Mouse (Mus musculus): ENCODE measurements at regions not wholly inside any gene's neighbourhood (a gene's known extent, or its start where the extent isn't known, plus 50 kb on each side); places are given as distances from the start of the nearest gene placed in this dataset.
A peak's percentile ranks its signal among the peaks of the same experiment; 100 is the strongest.
"Not testable (repeated sequence)": the region's sequence is repeated elsewhere in the genome, so short reads cannot be mapped to it uniquely, and the experiment has no call there.

DNA sequence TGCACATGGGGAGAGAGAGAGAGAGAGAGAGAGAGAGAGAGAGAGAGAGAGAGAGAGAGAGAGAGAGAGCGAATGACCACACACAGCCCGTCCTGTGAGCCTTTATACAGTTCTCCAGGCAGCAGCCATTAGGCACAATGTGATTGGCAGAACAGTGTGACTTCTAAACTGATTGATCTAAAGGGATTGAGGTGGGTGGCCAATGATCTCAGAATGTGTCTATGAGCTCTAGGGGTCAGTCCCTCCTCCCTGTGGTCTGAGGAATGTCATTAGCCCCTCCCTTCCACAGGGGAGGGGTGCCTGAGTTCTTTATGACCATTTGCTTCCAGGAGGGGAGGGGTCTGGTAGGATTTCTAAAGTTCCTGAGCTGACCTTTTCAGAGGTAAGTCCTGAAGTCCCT is 62.1 kb downstream of the Duxbl3 start:
- H3K4me1 ChIP-seq, H3K27me3 ChIP-seq: not testable (repeated sequence)

DNA sequence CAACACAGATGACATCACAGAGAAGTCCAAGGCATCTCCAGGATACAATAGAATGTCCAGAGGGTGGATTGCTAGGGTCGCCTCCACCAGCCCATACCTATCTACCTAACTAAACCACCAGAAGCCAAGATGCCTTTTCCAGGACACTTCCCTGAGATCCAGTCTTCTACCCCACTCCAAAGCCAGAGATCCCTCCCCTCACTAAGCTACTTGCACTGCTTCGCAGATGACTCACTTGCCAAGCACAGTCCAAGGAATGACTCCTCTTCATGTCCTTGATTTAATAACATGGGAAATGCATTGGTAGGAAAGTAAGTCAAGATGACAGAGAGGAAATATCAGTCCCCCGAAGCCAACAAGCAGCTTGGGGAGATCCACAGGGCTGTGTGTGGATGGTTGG is 63.0 kb downstream of the Duxbl3 start:
- no peak overlapping the region for H3K4me3 ChIP-seq
- ATAC-seq (ENCODE audit: borderline replicate concordance, extremely low read depth, low FRiP score, low TSS enrichment): no peak
- H3K36me3 ChIP-seq: no peaks in the 10 kb centered on the region
- no peak overlapping the region for H3K27ac ChIP-seq
- no peak overlapping the region for H3K9ac ChIP-seq
- H3K9me3 ChIP-seq: no peaks in the 10 kb centered on the region
- no peak overlapping the region for H3K4me2 ChIP-seq
- no peaks in the 10 kb centered on the region for H3K4me1 ChIP-seq
- H3K27me3 ChIP-seq: no peaks in the 10 kb centered on the region
- WGBS: 83% methylated on average over 3 of the region's 3 CpGs

More for the DNA sequence above, 62.1 kb downstream of the Duxbl3 start:
- not testable (repeated sequence) for H3K27ac ChIP-seq; ATAC-seq (ENCODE audit: borderline replicate concordance, extremely low read depth, low FRiP score, low TSS enrichment); H3K4me2 ChIP-seq; H3K4me3 ChIP-seq; H3K36me3 ChIP-seq; H3K9ac ChIP-seq; H3K9me3 ChIP-seq
- 44% methylated on average over 2 of the region's 2 CpGs for WGBS

DNA sequence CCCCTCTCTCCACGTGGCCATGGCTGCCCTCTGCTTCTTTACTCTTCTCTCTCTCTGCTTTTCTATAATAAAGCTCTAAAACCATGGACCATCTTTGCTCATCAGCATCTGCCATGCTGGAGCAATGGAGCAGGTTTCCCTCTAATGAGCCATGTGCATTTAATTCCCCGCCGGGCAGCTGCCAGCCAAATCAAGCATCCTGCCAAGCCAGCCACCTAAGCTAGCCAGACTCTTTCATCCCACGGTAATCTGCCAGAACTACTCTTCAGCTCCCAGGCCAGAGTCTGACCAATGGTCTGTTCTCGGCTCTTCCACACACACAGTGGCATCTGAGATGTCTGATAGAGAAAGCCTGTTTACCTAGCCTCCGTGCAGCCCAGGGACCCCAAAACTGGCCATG is 70.8 kb downstream of the Duxbl3 start:
- no peak for ATAC-seq (ENCODE audit: borderline replicate concordance, extremely low read depth, low FRiP score, low TSS enrichment)
- no peak overlapping the region for H3K4me2 ChIP-seq
- no peaks in the 10 kb centered on the region for H3K9me3 ChIP-seq
- no peaks in the 10 kb centered on the region for H3K36me3 ChIP-seq
- H3K9ac ChIP-seq: no peak overlapping the region
- H3K4me3 ChIP-seq: no peak overlapping the region
- 76% methylated on average over 6 of the region's 6 CpGs for WGBS
- no peak overlapping the region for H3K27ac ChIP-seq
- no peaks in the 10 kb centered on the region for H3K4me1 ChIP-seq
- no peaks in the 10 kb centered on the region for H3K27me3 ChIP-seq

GRCm38 (mm10) chr14:26341111-26341510 is 83.3 kb downstream of the Duxbl3 start:
- H3K9me3 ChIP-seq: no peaks in the 10 kb centered on the region
- no peak overlapping the region for H3K4me2 ChIP-seq
- H3K4me1 ChIP-seq: no peaks in the 10 kb centered on the region
- no peak for ATAC-seq (ENCODE audit: borderline replicate concordance, extremely low read depth, low FRiP score, low TSS enrichment)
- no peak overlapping the region for H3K9ac ChIP-seq
- H3K27me3 ChIP-seq: no peaks in the 10 kb centered on the region
- no peaks in the 10 kb centered on the region for H3K36me3 ChIP-seq
- H3K27ac ChIP-seq: no peak overlapping the region
- no peak overlapping the region for H3K4me3 ChIP-seq
- 88% methylated on average over 5 of the region's 5 CpGs for WGBS

DNA sequence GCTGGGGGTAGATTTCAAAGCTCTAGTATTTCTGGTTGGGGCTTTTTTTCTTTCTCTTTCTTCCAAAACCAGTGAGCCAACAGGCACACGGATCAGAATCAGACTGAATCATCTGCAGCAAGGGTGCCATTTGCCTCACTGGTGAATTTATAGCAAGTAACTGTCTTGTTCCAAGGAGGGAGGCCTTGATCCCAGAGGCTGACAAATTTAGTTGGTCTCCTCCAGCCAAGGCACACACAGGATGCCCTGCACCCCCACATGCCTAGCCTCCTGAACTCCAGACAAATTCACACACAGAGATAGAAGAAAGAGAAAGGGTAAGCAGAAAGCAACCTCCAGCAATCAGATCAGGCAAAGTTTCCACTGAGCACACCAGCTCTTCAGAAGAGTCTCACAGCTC is 87.5 kb downstream of the Duxbl3 start:
- no peak overlapping the region for H3K4me3 ChIP-seq
- H3K36me3 ChIP-seq: no peaks in the 10 kb centered on the region
- no peaks in the 10 kb centered on the region for H3K27me3 ChIP-seq
- no peak for ATAC-seq (ENCODE audit: borderline replicate concordance, extremely low read depth, low FRiP score, low TSS enrichment)
- 63% methylated on average over 1 of the region's 1 CpGs for WGBS
- no peak overlapping the region for H3K9ac ChIP-seq
- H3K27ac ChIP-seq: no peak overlapping the region
- H3K4me2 ChIP-seq: no peak overlapping the region
- no peaks in the 10 kb centered on the region for H3K9me3 ChIP-seq
- H3K4me1 ChIP-seq: no peaks in the 10 kb centered on the region

- H3K4me1 ChIP-seq: no peaks in the 10 kb centered on the region
- no peak overlapping the region for H3K4me3 ChIP-seq
- no peak for ATAC-seq (ENCODE audit: borderline replicate concordance, extremely low read depth, low FRiP score, low TSS enrichment)
- no peaks in the 10 kb centered on the region for H3K36me3 ChIP-seq
- H3K4me2 ChIP-seq: no peak overlapping the region
- H3K9me3 ChIP-seq: no peaks in the 10 kb centered on the region
- no peak overlapping the region for H3K27ac ChIP-seq
- no peak overlapping the region for H3K9ac ChIP-seq
- H3K27me3 ChIP-seq: no peaks in the 10 kb centered on the region
- 88% methylated on average over 4 of the region's 4 CpGs for WGBS
Observed at GRCm38 (mm10) chr14:26347296-26347695, 89.5 kb downstream of the Duxbl3 start.

DNA sequence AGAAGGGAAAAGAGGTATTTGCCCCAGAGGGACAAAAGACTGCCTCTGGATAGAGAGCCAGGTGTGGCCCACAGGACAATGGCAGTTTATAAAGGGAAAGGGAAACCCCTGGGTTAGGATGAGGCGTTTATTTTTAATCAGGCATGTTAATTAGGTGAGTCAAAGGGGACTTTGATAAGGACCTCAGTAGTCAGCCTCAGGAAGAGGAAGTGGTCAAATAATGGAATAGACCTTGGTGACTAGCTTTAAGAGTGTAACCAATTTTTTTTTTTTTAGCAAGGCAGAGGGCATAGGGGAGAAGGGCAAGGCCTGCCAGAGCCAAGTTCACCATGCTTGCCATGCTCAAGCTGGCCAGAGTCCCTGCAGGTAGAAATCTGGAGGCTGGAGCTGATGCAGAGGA is 95.2 kb downstream of the Duxbl3 start:
- Histone ChIP-seq H3K9ac (no peak overlapping the region), H3K4me1 (peaks cover 10% of the 10 kb centered on the region), H3K27me3 (no peaks in the 10 kb centered on the region), H3K36me3 (no peaks in the 10 kb centered on the region), H3K9me3 (no peaks in the 10 kb centered on the region), H3K27ac (no peak overlapping the region), H3K4me3 (no peak overlapping the region), H3K4me2 (no peak overlapping the region)
- ATAC-seq (ENCODE audit: borderline replicate concordance, extremely low read depth, low FRiP score, low TSS enrichment): no peak
- WGBS: 32% methylated on average over 1 of the region's 1 CpGs

GRCm38 (mm10) chr14:26357242-26357641 is 99.5 kb downstream of the Duxbl3 start:
- Histone ChIP-seq H3K27ac (no peak overlapping the region), H3K9ac (no peak overlapping the region), H3K36me3 (no peaks in the 10 kb centered on the region), H3K4me1 (peaks cover 10% of the 10 kb centered on the region), H3K4me2 (no peak overlapping the region), H3K27me3 (no peaks in the 10 kb centered on the region), H3K4me3 (no peak overlapping the region), H3K9me3 (no peaks in the 10 kb centered on the region)
- WGBS: 19% methylated on average over 6 of the region's 6 CpGs
- peak; percentile 83 for ATAC-seq (ENCODE audit: borderline replicate concordance, extremely low read depth, low FRiP score, low TSS enrichment)

GRCm38 (mm10) chr14:26357996-26358395 is 100.2 kb downstream of the Duxbl3 start:
- H3K9ac ChIP-seq: no peak overlapping the region
- H3K27me3 ChIP-seq: no peaks in the 10 kb centered on the region
- WGBS: 67% methylated on average over 8 of the region's 8 CpGs
- ATAC-seq (ENCODE audit: borderline replicate concordance, extremely low read depth, low FRiP score, low TSS enrichment): no peak
- H3K4me3 ChIP-seq: no peak overlapping the region
- no peaks in the 10 kb centered on the region for H3K9me3 ChIP-seq
- peaks cover 10% of the 10 kb centered on the region for H3K4me1 ChIP-seq
- H3K36me3 ChIP-seq: no peaks in the 10 kb centered on the region
- H3K27ac ChIP-seq: no peak overlapping the region
- H3K4me2 ChIP-seq: no peak overlapping the region

GRCm38 (mm10) chr14:26360071-26360470 is 102.3 kb downstream of the Duxbl3 start:
- H3K4me1 ChIP-seq: peaks cover 10% of the 10 kb centered on the region
- H3K27me3 ChIP-seq: no peaks in the 10 kb centered on the region
- no peak overlapping the region for H3K4me2 ChIP-seq
- 60% methylated on average over 4 of the region's 4 CpGs for WGBS
- H3K27ac ChIP-seq: no peak overlapping the region
- no peaks in the 10 kb centered on the region for H3K36me3 ChIP-seq
- no peak for ATAC-seq (ENCODE audit: borderline replicate concordance, extremely low read depth, low FRiP score, low TSS enrichment)
- H3K4me3 ChIP-seq: no peak overlapping the region
- no peaks in the 10 kb centered on the region for H3K9me3 ChIP-seq
- H3K9ac ChIP-seq: no peak overlapping the region

DNA sequence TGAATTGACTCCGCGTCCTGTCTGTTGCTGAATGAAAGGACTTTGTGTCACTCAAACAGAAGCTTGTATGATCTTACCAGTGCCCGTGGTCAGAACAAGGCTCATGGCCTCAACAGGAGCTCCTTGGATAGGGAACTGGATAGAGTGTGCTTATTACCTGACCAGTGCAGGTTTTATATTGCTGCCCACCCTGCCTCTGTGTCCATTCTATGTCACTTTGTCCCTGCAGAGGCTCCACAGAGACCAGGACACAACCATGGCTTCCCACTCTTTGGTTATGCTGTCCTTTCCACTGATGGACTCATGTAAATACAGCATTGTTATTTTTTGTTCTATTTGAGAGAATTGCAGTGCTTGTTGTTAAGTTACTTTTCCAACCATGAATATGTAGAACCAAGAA is 103.4 kb downstream of the Duxbl3 start:
- 93% methylated on average over 3 of the region's 3 CpGs for WGBS
- no peaks in the 10 kb centered on the region for H3K9me3 ChIP-seq
- no peaks in the 10 kb centered on the region for H3K36me3 ChIP-seq
- no peak overlapping the region for H3K9ac ChIP-seq
- no peak for ATAC-seq (ENCODE audit: borderline replicate concordance, extremely low read depth, low FRiP score, low TSS enrichment)
- no peak overlapping the region for H3K27ac ChIP-seq
- no peak overlapping the region for H3K4me3 ChIP-seq
- H3K4me1 ChIP-seq: peaks cover 10% of the 10 kb centered on the region
- H3K4me2 ChIP-seq: no peak overlapping the region
- no peaks in the 10 kb centered on the region for H3K27me3 ChIP-seq
